Mouse (Mus musculus) T-helper 2 cell (primary cell): Measurements from ENCODE around the gene Speer2.

Experiments used
- in situ Hi-C: fragments of 300-600 bp; cut with MboI, MseI; formaldehyde crosslinking; loops from one replicate; pipeline ENCODE4 v1.15.1; 2025; ENCODE audit warnings: high pct_unique_total_duplicates

Speer2 gene

DNA sequence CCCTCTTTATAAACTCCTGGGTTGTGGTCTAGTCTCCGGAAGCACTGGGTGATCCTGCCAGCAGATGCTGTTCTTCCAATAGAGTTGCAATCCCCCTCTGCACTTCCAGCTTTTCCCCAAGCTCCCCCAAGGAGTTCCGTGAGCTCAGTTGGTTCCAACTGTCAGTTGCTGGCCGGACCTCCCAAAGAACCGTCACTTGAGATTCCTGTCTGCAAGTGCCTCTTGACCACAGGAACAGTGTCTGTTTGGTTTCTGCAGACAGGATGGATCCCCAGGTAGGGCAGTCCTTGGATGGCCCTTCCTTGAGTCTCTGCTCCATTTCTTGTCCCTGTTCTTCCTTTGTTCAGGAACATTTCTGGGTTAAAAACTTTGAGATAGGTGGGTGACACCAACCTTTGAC lies at the start of gene Speer2:
Gene Speer2, minus strand, starts transcription at position 101 of the 400 bp plus-strand sequence.
- in situ Hi-C loops = no loop called here

DNA sequence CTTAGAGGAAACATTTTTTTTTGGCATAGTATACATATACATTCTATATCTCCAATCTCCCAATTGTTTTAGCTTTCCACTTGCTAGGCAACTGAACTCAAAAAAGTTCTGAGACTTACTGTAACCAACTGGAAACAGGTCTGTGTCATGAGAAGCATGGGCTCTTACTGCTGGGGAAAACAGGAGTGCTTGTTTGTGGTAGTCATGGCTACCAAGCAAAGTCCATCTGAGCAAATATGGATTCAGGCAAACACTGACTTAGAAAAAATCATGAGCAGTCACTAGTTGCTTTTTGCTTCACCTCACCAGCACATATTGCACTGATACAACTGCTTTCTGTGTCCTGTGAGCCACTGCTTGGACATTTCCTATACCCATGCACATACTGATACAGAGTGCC lies 40.8 kb upstream of the Speer2 start:
- in situ Hi-C loops = no loop called here

DNA sequence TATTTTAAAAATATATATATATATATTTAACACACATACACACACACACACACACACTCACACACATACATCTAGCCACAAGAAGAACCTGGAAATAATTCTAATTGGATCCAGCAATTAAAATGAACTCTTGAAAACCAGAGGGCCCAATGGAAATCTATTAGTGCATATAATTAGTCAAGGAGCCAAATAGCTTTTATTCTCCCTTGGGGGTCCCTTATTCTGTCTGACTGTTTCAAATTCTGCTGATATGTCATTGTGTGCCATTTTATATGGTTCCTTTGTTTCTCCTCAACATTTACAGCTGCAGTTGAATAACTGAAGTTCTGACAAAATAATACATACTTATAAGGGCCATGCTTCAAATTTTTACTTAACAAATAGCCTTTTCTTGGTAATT lies 17.2 kb upstream of the Speer2 start:
- in situ Hi-C loops = no loop called here

DNA sequence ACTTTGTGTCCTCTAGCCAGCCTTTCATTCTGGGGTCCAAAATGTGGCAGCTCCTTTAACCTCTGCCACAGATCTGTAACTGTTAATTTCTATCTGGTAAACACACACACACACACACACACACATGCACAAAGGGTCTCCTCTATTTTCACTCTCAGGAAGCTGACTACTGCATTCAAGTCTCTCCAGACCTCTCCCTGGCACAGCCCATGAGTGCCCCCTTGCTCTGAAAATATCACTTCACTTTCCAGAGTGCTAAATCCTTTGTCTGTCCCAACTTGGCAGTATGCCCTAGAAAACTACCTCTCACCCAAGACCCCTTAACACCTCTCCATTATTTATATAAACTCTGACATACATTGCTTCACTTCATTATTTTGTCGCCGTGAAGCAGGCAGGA lies 26.9 kb downstream of the Speer2 start:
- in situ Hi-C loops = no loop called here

DNA sequence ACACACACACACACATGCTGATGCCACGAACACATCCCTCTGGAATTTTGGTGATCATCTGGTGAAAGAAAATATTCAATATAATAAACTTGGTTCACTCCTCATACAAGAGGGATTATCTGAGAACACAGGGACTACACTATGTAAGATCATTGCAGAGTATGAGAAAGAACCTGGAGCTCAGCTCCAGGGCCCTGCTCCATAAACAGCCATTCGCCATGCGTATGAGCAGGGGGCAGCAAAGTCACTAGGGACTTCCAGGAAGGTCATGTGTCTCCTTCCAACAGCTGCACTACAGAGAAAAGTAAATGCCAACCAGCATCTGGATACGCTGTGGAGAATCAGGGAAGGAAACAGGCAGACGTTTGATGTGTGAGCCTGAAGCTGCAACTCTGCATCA lies 49.9 kb downstream of the Speer2 start:
- in situ Hi-C loops = no loop called here
